8 mouse cellular contexts compared by ENCODE assay signal in genomic region chr2:10142472-10143454, GRCm38 (mm10). TPM values are rescaled to one million over a fixed set of nuclear protein-coding genes. Genes with fewer than 3 reads are reported as not detected.
DNase-seq lines count a peak whose midpoint lies in the region; ATAC-seq and TF ChIP-seq lines count a peak whose summit lies in the region.

No protein-coding gene starts in this region.

- 27% methylated on average over 8 of the region's 8 CpGs for WGBS in bone marrow, adult 2 months
- 18% methylated on average over 8 of the region's 8 CpGs for WGBS in liver, embryonic 16.5 days (ENCODE audit: insufficient replicate concordance)
- 30% methylated on average over 8 of the region's 8 CpGs for WGBS in neural tube, embryonic 12.5 days
- 39% methylated on average over 8 of the region's 8 CpGs for WGBS in thymus, adult 2 months

- H3K36me3 ChIP-seq in liver, embryonic 16.5 days (ENCODE audit: control insufficient read depth, insufficient read depth), result no peaks in the 10 kb centered on the region
- H3K36me3 ChIP-seq in neural tube, embryonic 12.5 days, result no peaks in the 10 kb centered on the region
- H3K36me3 ChIP-seq in thymus, adult 2 months (ENCODE audit: control insufficient read depth, insufficient read depth, low read length), result no peaks in the 10 kb centered on the region

- no peak for TF ChIP-seq POLR2A in bone marrow, adult 2 months (IDR thresholded peaks at IDR 0.05; ENCODE audit: borderline replicate concordance, control insufficient read depth, low read depth, low read length)
- TF ChIP-seq POLR2A in embryonic fibroblast, embryonic 13.5 days (IDR thresholded peaks at IDR 0.05; ENCODE audit: low read depth, low read length), result no peak
- TF ChIP-seq POLR2A in thymus, adult 2 months (IDR thresholded peaks at IDR 0.05; ENCODE audit: control insufficient read depth, extremely low read depth, insufficient read depth, low read length, poor library complexity), result no peak

- no peak overlapping the region for H3K27ac ChIP-seq in bone marrow, adult 2 months (ENCODE audit: control insufficient read depth, insufficient read depth, low read depth, low read length, poor library complexity)
- H3K27ac ChIP-seq in embryonic fibroblast, embryonic 13.5 days (ENCODE audit: insufficient read depth, low read length), result no peak overlapping the region
- H3K27ac ChIP-seq in liver, embryonic 16.5 days (ENCODE audit: low read length), result no peak overlapping the region
- H3K27ac ChIP-seq in neural tube, embryonic 12.5 days, result no peak overlapping the region
- no peak overlapping the region for H3K27ac ChIP-seq in thymus, adult 2 months (ENCODE audit: control insufficient read depth, insufficient read depth, low read length)

- intact Hi-C loops in heart, postnatal 14 days (cut with DNase I), result loop anchor here (1.0 to 2.0 kb wide), 2 partner anchors 42 to 146 kb away; no protein-coding TSS in a partner anchor

- no peaks in the 10 kb centered on the region for H3K27me3 ChIP-seq in liver, embryonic 16.5 days (ENCODE audit: control insufficient read depth, insufficient read depth, low read depth, low read length)
- H3K27me3 ChIP-seq in neural tube, embryonic 12.5 days (replicated peaks), result no peaks in the 10 kb centered on the region; the same call in 1 of the 2 replicates
- no peaks in the 10 kb centered on the region for H3K27me3 ChIP-seq in thymus, adult 2 months (ENCODE audit: control insufficient read depth, insufficient read depth, low read length)

- no peak overlapping the region for H3K4me3 ChIP-seq in bone marrow, adult 2 months (replicated peaks; ENCODE audit: control insufficient read depth, low read depth, low read length)
- H3K4me3 ChIP-seq in embryonic fibroblast, embryonic 13.5 days (ENCODE audit: insufficient read depth, low read length), result no peak overlapping the region
- H3K4me3 ChIP-seq in liver, embryonic 16.5 days (ENCODE audit: low read depth, low read length), result no peak overlapping the region
- H3K4me3 ChIP-seq in neural tube, embryonic 12.5 days, result no peak overlapping the region
- H3K4me3 ChIP-seq in thymus, adult 2 months (ENCODE audit: control insufficient read depth, insufficient read depth, low read length), result no peak overlapping the region

- DNase-seq in CD8-positive naive resting alpha-beta T cell, adult 2 months (ENCODE audit: low read depth in 2 of 2, low spot score in 2 of 2), result peak; percentile 32 to 60
- DNase-seq in heart, postnatal 14 days, result peak; percentile 50 to 75
- DNase-seq in kidney, postnatal 4 days, result peak; percentile 70 to 82
- DNase-seq in thymus, adult 2 months, result peak; percentile 64

- no peak overlapping the region for H3K9ac ChIP-seq in liver, embryonic 16.5 days (ENCODE audit: low read depth, low read length)
- no peak overlapping the region for H3K9ac ChIP-seq in neural tube, embryonic 12.5 days

- H3K4me1 ChIP-seq in bone marrow, adult 2 months (ENCODE audit: control insufficient read depth, insufficient read depth, low read length), result no peaks in the 10 kb centered on the region; the same call in 1 of the 2 replicates
- H3K4me1 ChIP-seq in embryonic fibroblast, embryonic 13.5 days (ENCODE audit: control insufficient read depth, insufficient read depth, low read length), result peaks cover 2% of the 10 kb centered on the region; the same call in 1 of the 2 replicates
- no peaks in the 10 kb centered on the region for H3K4me1 ChIP-seq in liver, embryonic 16.5 days (ENCODE audit: control insufficient read depth, low read depth, low read length)
- H3K4me1 ChIP-seq in neural tube, embryonic 12.5 days, result no peaks in the 10 kb centered on the region
- H3K4me1 ChIP-seq in thymus, adult 2 months (replicated peaks; ENCODE audit: control insufficient read depth, insufficient read depth, low read length), result no peaks in the 10 kb centered on the region

- peak; percentile 70 for ATAC-seq in liver, embryonic 16.5 days (ENCODE audit: low read depth)
- ATAC-seq in neural tube, embryonic 12.5 days (ENCODE audit: low FRiP score, low read depth), result peak; percentile 89

- no peak overlapping the region for H3K4me2 ChIP-seq in liver, embryonic 16.5 days (ENCODE audit: low read depth, low read length)
- H3K4me2 ChIP-seq in neural tube, embryonic 12.5 days (replicated peaks), result no peak overlapping the region

- no peaks in the 10 kb centered on the region for H3K9me3 ChIP-seq in liver, embryonic 16.5 days (replicated peaks; ENCODE audit: control insufficient read depth, low read length)
- no peaks in the 10 kb centered on the region for H3K9me3 ChIP-seq in neural tube, embryonic 12.5 days

- peak; percentile 76 for TF ChIP-seq CTCF in bone marrow, adult 2 months (IDR thresholded peaks at IDR 0.05; ENCODE audit: control insufficient read depth, insufficient read depth, low read length)
- TF ChIP-seq CTCF in embryonic fibroblast, embryonic 13.5 days (IDR thresholded peaks at IDR 0.05; ENCODE audit: borderline replicate concordance, insufficient read depth, low read length), result 0 out of 2 replicates have a peak, but pooled peaks have one; percentile 14
- no peak for TF ChIP-seq CTCF in thymus, adult 2 months (IDR thresholded peaks at IDR 0.05; ENCODE audit: borderline replicate concordance, control insufficient read depth, extremely low read depth, insufficient read depth, low read length, poor library complexity)

RNA-seq across cellular contexts. Expression of gene Itih5, which starts 10.6 kb away (rescaled TPM):
- 1.7 TPM in 2 replicates for polyA plus RNA-seq in bone marrow, adult 2 months (2011; ENCODE audit: insufficient read depth, insufficient read length, low replicate concordance, missing spikeins)
- 2.5 and 8.5 TPM in 2 replicates for polyA plus RNA-seq in embryonic fibroblast, embryonic 13.5 days (2011; ENCODE audit: insufficient read length, low read depth, missing spikeins)
- 10 to 100 TPM; 18.7 to 20.0 TPM for total RNA-seq in heart, postnatal 14 days (2021)
- polyA plus RNA-seq in liver, embryonic 16.5 days (2015; fragmentation: Nextera tagmentation; extraction: Ambion mirVana), result 3.2 and 4.0 TPM in 2 replicates
- 7.9 and 8.1 TPM in 2 replicates for polyA plus RNA-seq in neural tube, embryonic 12.5 days (2016; fragmentation: Nextera tagmentation; extraction: Ambion mirVana)
- polyA plus RNA-seq in thymus, adult 2 months (2012; rRNA removed), result 4.1 and 4.4 TPM in 2 replicates

RNA-seq across cellular contexts. Expression of gene Itih2, which starts 11.6 kb away (rescaled TPM):
- polyA plus RNA-seq in bone marrow, adult 2 months (2011; ENCODE audit: insufficient read depth, insufficient read length, low replicate concordance, missing spikeins), result 1.1 and 1.7 TPM in 2 replicates
- polyA plus RNA-seq in embryonic fibroblast, embryonic 13.5 days (2011; ENCODE audit: insufficient read length, low read depth, missing spikeins), result 8.9 and 13.8 TPM in 2 replicates
- total RNA-seq in heart, postnatal 14 days (2021), result under 1 TPM; 0.37 to 0.67 TPM
- 405 and 429 TPM in 2 replicates for polyA plus RNA-seq in liver, embryonic 16.5 days (2015; fragmentation: Nextera tagmentation; extraction: Ambion mirVana)
- 0.57 and 0.94 TPM in 2 replicates for polyA plus RNA-seq in neural tube, embryonic 12.5 days (2016; fragmentation: Nextera tagmentation; extraction: Ambion mirVana)
- polyA plus RNA-seq in thymus, adult 2 months (2012; rRNA removed), result 0.23 and 0.87 TPM in 2 replicates

Comparison
In these comparisons a context has a peak if more than half of its experiments do, and no peak if none do; other contexts are left out.
1. RNA of gene Itih2, which starts 11.6 kb away (polyA plus RNA-seq): 405 to 429 TPM in liver, embryonic 16.5 days; 8.9 to 13.8 TPM in embryonic fibroblast, embryonic 13.5 days, 1.1 to 1.7 TPM in bone marrow, adult 2 months, 0.57 to 0.94 TPM in neural tube, embryonic 12.5 days and 0.23 to 0.87 TPM in thymus, adult 2 months; every median in the first group is over 10 times any median in the second.
2. Peak in every context shown above with its lines, with median percentiles within 50 percentile points of each other: DNase-seq.